Mouse (Mus musculus) erythroid progenitor cell, adult 5-6 weeks (primary cell): ENCODE measurements around the gene Erg. TPM values are rescaled to one million over a fixed set of nuclear protein-coding genes. Genes with fewer than 3 reads are reported as not detected.

Source experiments
- ATAC-seq: replicated peaks from 2 replicates; pipeline ENCODE4 v1.8.0; 2016; ENCODE audit warnings: moderate number of reproducible peaks, mild to moderate bottlenecking, moderate TSS enrichment, inconsistent platforms; ENCODE audit not compliant: poor library complexity, low FRiP score, severe bottlenecking
- total RNA-seq, 2 experiments: library from RNA; stranded (forward) in 1 of 2; stranded (reverse) in 1 of 2; fragments of 150-400 nt in 1 of 2; fragments of 186-747, 209-891 nt in 1 of 2; gene quantifications; 2 replicates each; pipeline versions ENCODE4 v1.2.3 to v1.2.4; 2015 to 2017; ENCODE audit warnings: low replicate concordance in 2 of 2

The Erg gene
- total RNA-seq, 2 experiments from 2014 or later: 4.6 to 8.1 TPM

GRCm38 (mm10) chr16:95586726-95587125 lies 333 bp upstream of the Erg start:
- ATAC-seq: no peak

GRCm38 (mm10) chr16:95585541-95586310 lies 667 bp downstream of the Erg start:
- no peak for ATAC-seq

- ATAC-seq: no peak
These were observed 1.5 kb downstream of the Erg start for GRCm38 (mm10) chr16:95584751-95585528.

- ATAC-seq: no peak
These were observed 7.1 kb downstream of the Erg start for GRCm38 (mm10) chr16:95579289-95579688.

- ATAC-seq: no peak
These were observed 13.2 kb downstream of the Erg start for GRCm38 (mm10) chr16:95573163-95573562.

- ATAC-seq: no peak
These were observed 15.8 kb downstream of the Erg start for GRCm38 (mm10) chr16:95570616-95571015.

- no peak for ATAC-seq
These were observed 29.6 kb downstream of the Erg start for GRCm38 (mm10) chr16:95556834-95557233.

GRCm38 (mm10) chr16:95553136-95553535 lies 33.3 kb downstream of the Erg start:
- no peak for ATAC-seq

- ATAC-seq: no peak
These were observed 33.9 kb downstream of the Erg start for GRCm38 (mm10) chr16:95552495-95552894.

GRCm38 (mm10) chr16:95550496-95550895 lies 35.9 kb downstream of the Erg start:
- no peak for ATAC-seq

- ATAC-seq: no peak
These were observed 41.6 kb downstream of the Erg start for GRCm38 (mm10) chr16:95544753-95545152.

GRCm38 (mm10) chr16:95543471-95543870 lies 42.9 kb downstream of the Erg start:
- ATAC-seq: no peak

GRCm38 (mm10) chr16:95535151-95535550 lies 51.2 kb downstream of the Erg start:
- ATAC-seq: no peak

GRCm38 (mm10) chr16:95532387-95533077 lies 53.9 kb downstream of the Erg start:
- ATAC-seq: no peak

GRCm38 (mm10) chr16:95527561-95527960 lies 58.8 kb downstream of the Erg start:
- ATAC-seq: no peak

- ATAC-seq: no peak
These were observed 66.9 kb downstream of the Erg start for GRCm38 (mm10) chr16:95519520-95519919.

GRCm38 (mm10) chr16:95506051-95506450 lies 80.3 kb downstream of the Erg start:
- ATAC-seq: no peak

- no peak for ATAC-seq
These were observed 89.7 kb downstream of the Erg start for GRCm38 (mm10) chr16:95496582-95497300.

GRCm38 (mm10) chr16:95494108-95494507 lies 92.3 kb downstream of the Erg start:
- no peak for ATAC-seq

GRCm38 (mm10) chr16:95493336-95493735 lies 93.1 kb downstream of the Erg start:
- no peak for ATAC-seq
